ENCODE assay signal across 19 mouse cellular contexts in genomic region chr11:86438261-86438660, GRCm38 (mm10). TPM values are rescaled to one million over a fixed set of nuclear protein-coding genes. Genes with fewer than 3 reads are reported as not detected.
DNase-seq lines count a peak whose midpoint lies in the region; ATAC-seq and TF ChIP-seq lines count a peak whose summit lies in the region.
"Had no signal": no experiment of that assay in that cellular context is flagged by ENCODE, and none has a peak within 500 bp of the region (broad histone marks: within the 10 kb centered on the region; RNA-seq: fewer than 3 reads in every experiment).

No protein-coding gene starts in this region.

- H3K4me2 ChIP-seq in midbrain, postnatal 0 days (ENCODE audit: low read depth, low read length, poor library complexity, severe bottlenecking), result no peak overlapping the region
- H3K4me2 ChIP-seq in midbrain, embryonic 15.5 days, result no peak overlapping the region
- H3K4me2 ChIP-seq: embryonic facial prominence, embryonic 13.5 days; forebrain, embryonic 12.5 days had no signal

- DNase-seq in cerebellum, postnatal 14 days, result peak; percentile 4 to 17
- no peak for DNase-seq in cerebellum, adult 11-12 months
- DNase-seq in layer of hippocampus, adult 9-11 months, result peak; percentile 16
- DNase-seq in layer of hippocampus, adult 9-10 months (ENCODE audit: low spot score), result no peak
- DNase-seq in midbrain, postnatal 0 days (ENCODE audit: low spot score), result peak; percentile 19
- DNase-seq in brain, adult 2 months (ENCODE audit: low read depth, low spot score), result peak; percentile 56
- DNase-seq in heart, postnatal 25 days (ENCODE audit: low spot score), result no peak
- DNase-seq: adrenal gland, postnatal 14 days; gastrocnemius, postnatal 10 days; heart, adult 18-20 months; heart, postnatal 10 days had no signal

- intact Hi-C loops in heart, postnatal 25 days (cut with DNase I), result no loop called here

- H3K9me3 ChIP-seq in midbrain, postnatal 0 days (ENCODE audit: low read length), result no peaks in the 10 kb centered on the region
- no peaks in the 10 kb centered on the region for H3K9me3 ChIP-seq in midbrain, embryonic 15.5 days
- H3K9me3 ChIP-seq: embryonic facial prominence, embryonic 13.5 days; forebrain, embryonic 12.5 days; heart, embryonic 10.5 days; hindbrain, embryonic 13.5 days had no signal

- 0 out of 2 replicates have a peak overlapping the region, but pooled peaks have one; percentile 19 for H3K9ac ChIP-seq in midbrain, postnatal 0 days (replicated peaks; ENCODE audit: low read length, poor library complexity, severe bottlenecking)
- no peak overlapping the region for H3K9ac ChIP-seq in midbrain, embryonic 15.5 days
- H3K9ac ChIP-seq: embryonic facial prominence, embryonic 13.5 days; forebrain, embryonic 12.5 days; hindbrain, embryonic 13.5 days had no signal

- no peak for ATAC-seq in midbrain, postnatal 0 days (ENCODE audit: low FRiP score)
- no peak for ATAC-seq in midbrain, embryonic 15.5 days (replicated peaks)
- ATAC-seq: activated CD4-positive, CD25-positive, alpha-beta regulatory T cell, adult 4 months; hindbrain, postnatal 0 days; Patski had no signal

- no peaks in the 10 kb centered on the region for H3K27me3 ChIP-seq in midbrain, postnatal 0 days (ENCODE audit: insufficient read depth, low read length)
- no peaks in the 10 kb centered on the region for H3K27me3 ChIP-seq in midbrain, embryonic 15.5 days (replicated peaks)
- H3K27me3 ChIP-seq: hindbrain, embryonic 13.5 days had no signal

- no peak overlapping the region for H3K27ac ChIP-seq in midbrain, postnatal 0 days (ENCODE audit: low read depth, low read length)
- no peak overlapping the region for H3K27ac ChIP-seq in midbrain, embryonic 15.5 days
- H3K27ac ChIP-seq: embryonic facial prominence, embryonic 13.5 days; forebrain, embryonic 12.5 days; heart, embryonic 10.5 days; hindbrain, embryonic 13.5 days; hindbrain, postnatal 0 days had no signal

- no peaks in the 10 kb centered on the region for H3K4me1 ChIP-seq in midbrain, postnatal 0 days (ENCODE audit: insufficient read depth, low read length)
- no peaks in the 10 kb centered on the region for H3K4me1 ChIP-seq in midbrain, embryonic 15.5 days
- H3K4me1 ChIP-seq: forebrain, embryonic 12.5 days; hindbrain, embryonic 13.5 days had no signal

- no peak overlapping the region for H3K4me3 ChIP-seq in midbrain, postnatal 0 days (ENCODE audit: low read depth, low read length)
- H3K4me3 ChIP-seq in midbrain, embryonic 15.5 days, result no peak overlapping the region
- H3K4me3 ChIP-seq: embryonic facial prominence, embryonic 13.5 days; forebrain, embryonic 12.5 days; heart, embryonic 10.5 days; hindbrain, embryonic 13.5 days had no signal

- TF ChIP-seq CTCF in midbrain, postnatal 0 days (IDR thresholded peaks at IDR 0.05), result no peak

- 48% methylated on average over 4 of the region's 4 CpGs for WGBS in midbrain, postnatal 0 days
- WGBS in midbrain, embryonic 15.5 days, result 57% methylated on average over 4 of the region's 4 CpGs

- H3K36me3 ChIP-seq in midbrain, postnatal 0 days (ENCODE audit: insufficient read depth, low read length), result no peaks in the 10 kb centered on the region
- no peaks in the 10 kb centered on the region for H3K36me3 ChIP-seq in midbrain, embryonic 15.5 days (replicated peaks)
- H3K36me3 ChIP-seq: embryonic facial prominence, embryonic 13.5 days; forebrain, embryonic 12.5 days; heart, embryonic 10.5 days; hindbrain, embryonic 13.5 days had no signal

RNA-seq across cellular contexts. Expression of gene Rnft1, which starts 46.2 kb away (rescaled TPM):
- 6.2 and 9.3 TPM in 2 replicates for total RNA-seq in midbrain, postnatal 0 days (2014; rRNA removed)
- 9.7 and 11.6 TPM in 2 replicates for polyA plus RNA-seq in midbrain, postnatal 0 days (2015; fragmentation: Nextera tagmentation; extraction: Ambion mirVana)
- polyA plus RNA-seq in midbrain, embryonic 15.5 days (2015; fragmentation: Nextera tagmentation; extraction: Ambion mirVana), result 16.0 and 16.8 TPM in 2 replicates
- 10 to 100 TPM; 27.3 to 32.6 TPM for total RNA-seq in heart, postnatal 25 days (2021)

Comparison
In these comparisons a context has a peak if more than half of its experiments do, and no peak if none do; other contexts are left out.
1. DNase-seq: peak in cerebellum, postnatal 14 days (2 of 2), layer of hippocampus, adult 9-11 months (single experiment), midbrain, postnatal 0 days (single experiment) and brain, adult 2 months (single experiment); none in cerebellum, adult 11-12 months (single experiment), layer of hippocampus, adult 9-10 months (single experiment) and heart, postnatal 25 days (single experiment).